Mouse (Mus musculus) heart, embryonic 10.5 days (tissue): Measurements from ENCODE around the gene Lrrc38. TPM values are rescaled to one million over a fixed set of nuclear protein-coding genes. Genes with fewer than 3 reads are reported as not detected.
A peak's percentile ranks its signal among the peaks of the same experiment; 100 is the strongest.

Source experiments
- DNase-seq: peaks from one replicate; pipeline ENCODE4 v3.0.0-alpha.2; 2017; ENCODE audit warnings: low spot score
- H3K27ac ChIP-seq: fragments of 300-500 bp; sonication (generic); 2 replicates; pipeline ENCODE4 v1.5.1; 2016; ENCODE audit warnings: mild to moderate bottlenecking
- H3K27me3 ChIP-seq: fragments of 300-500 bp; sonication (generic); 2 replicates; pipeline ENCODE4 v1.6.1; 2016; ENCODE audit warnings: mild to moderate bottlenecking; ENCODE audit not compliant: poor library complexity, insufficient read depth, severe bottlenecking
- H3K36me3 ChIP-seq: fragments of 300-500 bp; sonication (generic); 2 replicates; pipeline ENCODE4 v1.6.1; 2016; ENCODE audit warnings: mild to moderate bottlenecking, moderate library complexity
- H3K4me1 ChIP-seq: fragments of 300-500 bp; sonication (generic); 2 replicates; pipeline ENCODE4 v1.6.1; 2016; ENCODE audit warnings: mild to moderate bottlenecking
- H3K4me3 ChIP-seq: fragments of 300-500 bp; sonication (generic); 2 replicates; pipeline ENCODE4 v1.5.1; 2016; ENCODE audit warnings: mild to moderate bottlenecking, moderate library complexity
- H3K9me3 ChIP-seq: fragments of 300-500 bp; sonication (generic); 2 replicates; pipeline ENCODE4 v1.6.1; 2016; ENCODE audit warnings: mild to moderate bottlenecking, moderate library complexity
- WGBS: fragments of 180-500 bp; shearing (Covaris S2); methylation state at CpG from one replicate; pipeline ENCODE4 v1.1.7; 2016; 5-methylcytosine and 5-hydroxymethylcytosine counted together
- polyA plus RNA-seq: library from polyadenylated mRNA; unstranded; fragments of >200 nt; fragmentation: Nextera tagmentation; extraction: Ambion mirVana; gene quantifications from 2 replicates; pipeline ENCODE4 v1.2.1, GENCODE M21; 2016

Gene Lrrc38
- polyA plus RNA-seq, 1 experiment from 2014 or later: 0.14 TPM

DNA sequence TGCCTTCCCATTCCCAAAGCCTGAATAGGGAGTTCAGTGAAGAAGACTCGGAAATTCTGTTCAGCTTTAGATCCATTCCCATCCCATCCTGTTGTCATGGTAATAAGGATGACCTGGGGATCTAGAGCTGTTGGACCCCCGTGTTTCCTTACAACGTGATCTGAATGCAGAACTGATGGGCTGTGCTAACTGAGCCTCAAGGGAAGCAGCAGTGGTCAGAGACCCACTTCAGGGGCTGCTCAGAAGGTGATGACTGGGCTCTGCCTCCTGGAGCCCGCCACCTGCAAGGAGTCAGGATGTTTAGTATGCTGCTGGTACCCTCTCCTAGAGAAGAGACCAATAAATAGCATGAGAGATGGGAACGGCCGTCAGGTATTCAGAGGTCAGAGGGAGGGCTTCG, 29.9 kb downstream of the Lrrc38 start:
- peaks cover 7% of the 10 kb centered on the region for H3K4me1 ChIP-seq
- H3K27ac ChIP-seq: no peak overlapping the region
- H3K4me3 ChIP-seq: no peak overlapping the region
- H3K9me3 ChIP-seq: no peaks in the 10 kb centered on the region
- no peaks in the 10 kb centered on the region for H3K36me3 ChIP-seq
- 50% methylated on average over 7 of the region's 7 CpGs for WGBS
- no peak for DNase-seq
- H3K27me3 ChIP-seq: peaks cover 23% of the 10 kb centered on the region

DNA sequence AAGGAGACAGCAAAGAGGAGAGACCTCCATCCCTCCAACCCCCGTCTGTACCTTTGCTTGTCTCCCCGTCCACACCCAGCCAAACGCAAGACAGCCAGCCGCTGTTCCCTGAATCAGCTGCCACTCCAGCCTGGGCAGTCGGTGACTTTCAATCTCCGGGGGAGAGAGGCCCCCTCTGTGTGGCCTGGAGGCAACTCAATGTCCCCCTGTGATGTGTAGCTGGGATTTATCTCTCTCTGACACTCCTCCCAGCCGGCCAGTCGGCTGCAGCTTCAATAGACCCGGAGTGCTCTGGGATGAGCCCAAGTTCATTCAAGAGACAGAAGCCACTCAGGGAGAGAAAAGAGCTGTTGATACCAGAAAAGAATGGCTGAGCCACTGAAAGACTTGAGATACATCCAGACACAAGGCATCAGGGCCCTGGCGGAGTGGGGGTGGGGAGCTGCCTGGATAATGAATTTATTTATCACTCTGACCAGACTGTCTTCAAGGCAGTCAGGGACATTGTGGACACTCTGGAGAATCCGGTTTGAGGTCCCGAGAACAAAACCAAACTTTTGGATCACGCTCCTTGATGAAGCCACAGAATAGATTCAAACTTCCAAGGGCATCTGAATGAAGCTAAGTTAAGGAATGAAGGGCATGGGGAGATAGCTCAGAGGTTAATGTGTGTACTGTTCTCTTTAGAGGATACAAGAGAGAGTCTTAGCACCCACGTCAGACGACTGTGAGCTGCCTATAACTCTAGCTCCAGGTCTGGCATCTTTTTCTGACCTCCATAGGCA, 30.6 kb downstream of the Lrrc38 start:
- no peak for DNase-seq
- Histone ChIP-seq H3K4me1 (peaks cover 7% of the 10 kb centered on the region), H3K27me3 (peaks cover 23% of the 10 kb centered on the region), H3K9me3 (no peaks in the 10 kb centered on the region), H3K27ac (no peak overlapping the region), H3K36me3 (no peaks in the 10 kb centered on the region), H3K4me3 (0 out of 2 replicates have a peak overlapping the region, but pooled peaks have one; percentile 3)
- WGBS: 28% methylated on average over 15 of the region's 15 CpGs

DNA sequence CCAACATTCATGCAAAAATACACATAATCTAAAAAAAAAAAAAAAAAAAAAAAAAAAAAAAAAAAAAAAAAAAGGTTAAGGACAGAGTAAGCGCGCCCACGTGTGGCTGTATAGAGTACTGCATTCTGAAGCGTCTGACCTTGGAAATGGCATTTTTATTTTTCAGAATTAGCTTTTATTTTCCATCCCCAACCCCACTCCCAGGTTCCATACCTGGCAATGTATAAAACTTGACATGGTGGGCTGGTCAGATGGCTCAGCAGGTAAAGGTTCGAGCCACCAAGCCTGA, 31.1 kb downstream of the Lrrc38 start:
- H3K4me3 ChIP-seq: no peak overlapping the region
- no peak for DNase-seq
- peaks cover 7% of the 10 kb centered on the region for H3K4me1 ChIP-seq
- H3K36me3 ChIP-seq: no peaks in the 10 kb centered on the region
- no peaks in the 10 kb centered on the region for H3K9me3 ChIP-seq
- peaks cover 23% of the 10 kb centered on the region for H3K27me3 ChIP-seq
- WGBS: 2% methylated on average over 5 of the region's 5 CpGs
- H3K27ac ChIP-seq: no peak overlapping the region

DNA sequence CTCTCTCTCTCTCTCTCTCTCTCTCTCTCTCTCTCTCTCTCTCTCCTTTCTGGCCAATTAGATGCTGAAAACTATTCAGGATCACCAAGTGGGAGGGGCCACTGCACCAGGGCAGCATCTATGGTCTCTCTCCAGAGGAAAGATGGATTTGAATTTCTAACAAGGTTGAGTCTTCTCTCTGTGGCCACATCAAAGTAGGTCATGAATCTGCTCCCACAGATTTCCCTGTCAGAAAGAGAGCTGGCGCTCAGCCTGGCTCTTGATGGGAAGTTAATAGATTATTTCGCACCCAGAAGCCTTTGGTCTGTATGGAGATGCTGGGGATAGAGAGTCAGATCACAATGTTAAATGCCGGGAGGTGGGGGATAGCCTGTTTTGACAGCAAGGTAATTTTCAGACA, 32.6 kb downstream of the Lrrc38 start:
- H3K4me3 ChIP-seq: no peak overlapping the region
- WGBS: 80% methylated on average over 3 of the region's 3 CpGs
- no peak for DNase-seq

DNA sequence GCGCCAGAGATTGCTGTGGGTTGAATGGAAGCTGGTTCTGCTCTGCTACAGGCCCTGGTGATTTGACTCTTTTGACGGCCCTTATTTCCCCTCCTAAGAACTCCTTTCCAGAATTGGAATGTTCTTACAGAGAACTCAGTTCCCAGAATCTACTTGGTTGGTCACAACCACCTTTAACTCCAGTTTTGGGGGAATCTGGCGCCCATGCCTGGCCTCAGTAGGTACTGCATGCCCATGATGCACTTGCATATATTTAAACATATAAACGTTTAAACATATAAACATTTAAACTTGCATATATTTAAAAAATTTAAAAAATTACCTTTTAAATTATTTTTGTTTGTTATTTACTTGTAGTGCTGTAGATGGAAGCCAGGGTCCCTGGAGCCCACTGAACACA, 34.1 kb downstream of the Lrrc38 start:
- no peak for DNase-seq
- WGBS: 38% methylated on average over 4 of the region's 4 CpGs

More for the DNA sequence above, 32.6 kb downstream of the Lrrc38 start:
- no peaks in the 10 kb centered on the region for H3K36me3 ChIP-seq
- no peak overlapping the region for H3K27ac ChIP-seq
- no peaks in the 10 kb centered on the region for H3K9me3 ChIP-seq
- H3K4me1 ChIP-seq: peaks cover 7% of the 10 kb centered on the region
- peaks cover 23% of the 10 kb centered on the region for H3K27me3 ChIP-seq

DNA sequence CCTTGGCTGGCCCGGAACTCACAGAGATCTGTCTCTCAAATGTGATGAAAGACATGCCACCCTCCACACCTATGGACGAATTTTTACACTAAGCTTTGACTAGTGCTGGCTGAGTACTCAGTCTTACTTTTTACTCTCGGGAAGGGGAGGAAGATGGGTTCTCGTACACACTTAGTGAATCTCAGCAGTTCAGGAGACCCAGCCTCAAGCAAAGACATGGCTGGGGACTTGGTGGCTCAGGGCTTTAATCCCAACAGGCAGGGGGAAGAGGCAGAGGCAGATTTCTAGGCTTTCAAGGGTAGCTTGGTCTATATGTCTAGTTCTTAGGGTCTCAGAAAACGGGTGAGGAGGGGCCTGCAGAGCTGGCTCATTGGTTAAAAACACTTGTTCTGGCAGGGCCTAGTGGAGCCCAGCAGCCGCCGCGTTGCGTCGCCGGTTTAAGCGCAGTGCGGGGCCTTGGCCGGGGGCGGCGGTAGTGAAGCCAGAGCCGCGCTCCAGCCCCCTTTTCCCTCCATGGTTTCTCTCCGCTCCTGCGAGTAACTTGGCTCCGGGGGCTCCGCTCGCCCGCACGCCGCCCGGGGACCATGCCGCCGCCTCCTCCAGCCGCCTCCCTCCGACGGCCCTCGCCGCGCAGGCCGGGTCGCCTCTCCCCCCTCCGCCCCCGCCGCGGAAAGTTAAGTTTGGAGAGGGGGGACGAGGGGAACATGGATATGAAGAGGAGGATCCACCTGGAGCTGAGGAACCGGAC, 39.6 kb downstream of the Lrrc38 start:
- H3K4me3 ChIP-seq: peak overlapping the region; percentile 53
- no peaks in the 10 kb centered on the region for H3K36me3 ChIP-seq
- no peaks in the 10 kb centered on the region; the same call in 1 of the 2 replicates for H3K27me3 ChIP-seq
- WGBS: 8% methylated on average over 38 of the region's 43 CpGs
- H3K27ac ChIP-seq: peak overlapping the region; percentile 44
- peak; percentile 80 for DNase-seq
- no peaks in the 10 kb centered on the region for H3K4me1 ChIP-seq
- no peaks in the 10 kb centered on the region for H3K9me3 ChIP-seq

More for the DNA sequence above, 34.1 kb downstream of the Lrrc38 start:
- no peaks in the 10 kb centered on the region for H3K9me3 ChIP-seq
- H3K27me3 ChIP-seq: peaks cover 14% of the 10 kb centered on the region
- no peak overlapping the region for H3K4me3 ChIP-seq
- peaks cover 7% of the 10 kb centered on the region for H3K4me1 ChIP-seq
- no peak overlapping the region for H3K27ac ChIP-seq
- no peaks in the 10 kb centered on the region for H3K36me3 ChIP-seq

DNA sequence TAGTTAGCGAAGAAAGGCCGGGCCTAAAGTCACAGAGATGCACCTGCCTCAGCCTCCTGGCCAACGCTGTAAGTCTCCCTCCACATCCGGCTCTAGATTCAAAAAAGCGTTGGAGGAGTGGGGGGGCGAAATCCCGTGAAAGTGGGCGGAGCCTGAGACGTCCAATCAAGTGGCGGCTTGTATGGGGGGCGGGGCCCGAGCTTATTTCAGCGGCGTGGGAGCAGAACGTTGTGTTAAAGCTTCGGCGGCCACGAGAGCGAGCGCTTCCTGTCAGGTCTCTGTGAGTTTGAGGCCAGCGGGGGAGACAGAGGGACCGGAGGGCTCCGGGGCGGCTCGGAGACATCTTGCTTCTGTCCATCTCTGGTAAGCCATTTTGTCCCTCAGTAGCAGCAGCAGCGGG, 44.6 kb downstream of the Lrrc38 start, which contains the start of gene Pramel1:
Gene Pramel1, plus strand, starts transcription at position 248 of the 400 bp plus-strand sequence.
- Histone ChIP-seq H3K36me3 (no peaks in the 10 kb centered on the region), H3K9me3 (no peaks in the 10 kb centered on the region), H3K27ac (no peak within 1 kb of the TSS), H3K4me3 (no peak within 1 kb of the TSS), H3K27me3 (peaks cover 3% of the 10 kb centered on the region; the same call in 1 of the 2 replicates), H3K4me1 (no peaks in the 10 kb centered on the region)
- DNase-seq: no peak
- WGBS: 64% methylated on average over 26 of the region's 26 CpGs

DNA sequence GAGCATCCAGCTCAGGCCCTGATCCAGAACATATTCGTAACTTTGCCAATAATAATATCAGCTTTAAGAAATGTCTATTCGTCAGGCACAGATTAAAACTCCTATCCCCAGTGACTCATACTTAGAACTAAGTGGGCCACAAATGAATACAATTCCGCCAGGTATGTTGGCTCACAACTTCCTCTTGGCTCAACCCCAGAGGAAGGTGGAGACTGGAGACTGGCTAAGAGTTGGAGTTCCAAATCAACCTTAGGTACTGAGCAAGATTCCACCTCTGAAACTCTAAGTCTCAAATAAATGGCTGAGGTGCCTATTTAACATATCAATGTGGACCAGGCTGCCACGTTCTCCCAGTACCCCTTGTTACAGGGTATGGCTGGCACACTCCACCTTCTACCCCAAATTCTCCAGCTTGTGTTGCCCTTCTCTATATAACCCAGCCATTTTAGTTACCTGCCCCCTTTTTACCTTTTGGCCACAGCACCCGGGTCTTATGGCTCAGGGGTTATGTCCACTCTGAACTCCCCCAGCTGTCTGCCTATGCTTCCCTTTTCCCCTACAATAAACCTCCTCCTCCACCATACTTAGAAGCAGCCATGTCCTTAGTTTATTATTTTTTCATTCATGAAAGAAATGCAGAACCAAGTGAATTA, 62.1 kb downstream of the Lrrc38 start:
- WGBS: 67% methylated on average over 5 of the region's 5 CpGs
- Histone ChIP-seq H3K36me3 (peaks cover 27% of the 10 kb centered on the region), H3K27ac (peak overlapping the region; percentile 91)

DNA sequence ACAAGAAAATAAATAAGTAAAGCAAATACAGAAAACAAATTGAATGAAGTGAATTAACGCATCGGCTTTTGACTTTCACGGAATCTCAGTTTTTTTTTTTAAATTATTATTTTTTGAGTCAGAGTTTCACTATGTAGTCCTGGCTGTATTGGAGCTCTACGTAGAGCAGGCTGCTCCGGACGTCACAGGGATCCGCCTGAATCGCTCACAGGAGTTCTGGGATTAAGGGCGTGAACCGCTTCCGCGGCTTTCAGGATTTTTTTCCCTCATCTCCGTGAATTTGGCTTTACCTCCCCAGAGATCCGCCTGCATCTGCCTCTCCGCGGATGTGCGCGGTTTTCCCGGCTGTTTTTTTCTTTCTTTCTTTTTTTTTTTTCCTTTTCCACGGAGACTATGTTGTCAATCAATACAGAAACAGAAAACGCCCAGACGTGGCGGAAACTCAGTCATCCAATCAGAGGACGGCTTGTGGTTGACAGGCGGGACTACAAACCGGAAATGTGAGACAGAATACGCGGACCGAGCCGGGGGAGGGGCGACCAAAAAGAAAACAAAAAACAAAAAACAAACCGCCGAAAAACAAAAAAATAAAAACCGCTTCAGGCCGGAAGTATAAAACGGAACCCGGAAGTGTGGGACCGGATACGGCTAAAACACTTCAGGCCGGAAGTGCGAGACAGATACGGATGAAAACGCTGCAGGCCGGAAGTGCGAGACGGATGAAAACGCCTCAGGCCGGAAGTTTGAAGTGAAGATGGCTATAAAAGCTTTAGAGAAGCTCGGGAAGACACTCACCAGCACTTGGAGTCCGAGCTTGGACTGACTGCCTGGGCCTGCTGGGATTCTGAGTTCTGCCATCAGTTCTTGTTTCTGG, 62.9 kb downstream of the Lrrc38 start, which contains the start of gene Pramef8:
Gene Pramef8, plus strand, starts transcription at position 208 of the 874 bp plus-strand sequence.
- peaks cover 35% of the 10 kb centered on the region for H3K36me3 ChIP-seq
- peak within 1 kb of the TSS; percentile 68 for H3K4me3 ChIP-seq
- peak within 1 kb of the TSS; percentile 91 for H3K27ac ChIP-seq
- no peaks in the 10 kb centered on the region for H3K9me3 ChIP-seq
- peak; percentile 95 for DNase-seq
- no peaks in the 10 kb centered on the region for H3K27me3 ChIP-seq
- 0 out of 2 replicates have a peak, but pooled peaks cover 3% of the 10 kb centered on the region for H3K4me1 ChIP-seq
- under 1% methylated on average over 50 of the region's 50 CpGs for WGBS

More for the DNA sequence above, 62.1 kb downstream of the Lrrc38 start:
- Histone ChIP-seq H3K4me3 (peak overlapping the region; percentile 68), H3K9me3 (no peaks in the 10 kb centered on the region), H3K4me1 (0 out of 2 replicates have a peak, but pooled peaks cover 3% of the 10 kb centered on the region), H3K27me3 (no peaks in the 10 kb centered on the region)
- no peak for DNase-seq

DNA sequence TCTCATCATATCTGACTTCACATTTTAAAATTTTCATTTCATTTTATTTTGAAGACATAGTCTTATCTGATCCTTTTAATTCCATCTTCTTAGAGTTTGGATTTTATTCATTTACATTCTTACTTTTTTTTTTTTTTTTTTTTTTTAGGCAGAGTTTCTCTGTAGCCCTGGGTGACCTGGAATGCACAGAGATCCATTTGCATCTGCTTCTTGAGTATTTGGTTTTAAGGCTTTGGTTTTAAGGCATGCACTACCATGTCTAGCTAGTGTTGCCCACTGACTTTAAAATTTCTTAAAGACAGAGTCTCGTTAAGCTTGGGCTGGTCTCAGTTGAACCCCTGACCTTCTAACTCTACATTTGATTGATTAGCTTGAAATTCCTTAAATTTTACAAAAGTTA, 64.1 kb downstream of the Lrrc38 start:
- Histone ChIP-seq H3K27me3 (no peaks in the 10 kb centered on the region), H3K4me3 (no peak overlapping the region; the same call in 1 of the 2 replicates), H3K27ac (no peak overlapping the region), H3K36me3 (peaks cover 46% of the 10 kb centered on the region), H3K9me3 (no peaks in the 10 kb centered on the region), H3K4me1 (0 out of 2 replicates have a peak, but pooled peaks cover 3% of the 10 kb centered on the region)
- DNase-seq: no peak
- WGBS: 89% methylated on average over 1 of the region's 1 CpGs

DNA sequence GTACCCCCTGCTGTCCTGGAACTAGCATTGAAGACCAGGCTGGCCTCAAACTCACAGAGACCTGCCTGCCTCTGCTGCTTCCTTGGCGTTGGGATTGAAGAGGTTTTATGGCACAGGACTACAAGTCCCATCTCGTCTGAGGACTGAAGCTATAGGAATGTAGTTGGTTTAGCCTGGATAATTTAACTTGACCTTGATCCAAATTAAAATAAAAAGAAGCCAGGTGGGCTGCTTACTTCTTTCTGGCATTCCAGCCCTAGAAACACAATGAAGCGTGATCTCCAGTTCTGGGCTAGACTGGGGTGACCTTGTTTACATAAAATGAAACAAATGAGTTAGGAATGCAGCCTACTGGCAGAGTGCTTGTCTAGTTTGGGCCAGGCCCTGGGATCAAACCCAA, 64.6 kb downstream of the Lrrc38 start:
- Histone ChIP-seq H3K27me3 (no peaks in the 10 kb centered on the region), H3K36me3 (peaks cover 51% of the 10 kb centered on the region), H3K9me3 (no peaks in the 10 kb centered on the region), H3K27ac (no peak overlapping the region), H3K4me3 (no peak overlapping the region), H3K4me1 (0 out of 2 replicates have a peak, but pooled peaks cover 3% of the 10 kb centered on the region)
- WGBS: 94% methylated on average over 3 of the region's 3 CpGs
- no peak for DNase-seq
